Mouse (Mus musculus): ENCODE data around the gene Tusc2. TPM values are rescaled to one million over a fixed set of nuclear protein-coding genes. Genes with fewer than 3 reads are reported as not detected.

Tusc2 gene
- total and polyA plus RNA-seq, 2 experiments: 22.6 to 52.8 TPM

DNA sequence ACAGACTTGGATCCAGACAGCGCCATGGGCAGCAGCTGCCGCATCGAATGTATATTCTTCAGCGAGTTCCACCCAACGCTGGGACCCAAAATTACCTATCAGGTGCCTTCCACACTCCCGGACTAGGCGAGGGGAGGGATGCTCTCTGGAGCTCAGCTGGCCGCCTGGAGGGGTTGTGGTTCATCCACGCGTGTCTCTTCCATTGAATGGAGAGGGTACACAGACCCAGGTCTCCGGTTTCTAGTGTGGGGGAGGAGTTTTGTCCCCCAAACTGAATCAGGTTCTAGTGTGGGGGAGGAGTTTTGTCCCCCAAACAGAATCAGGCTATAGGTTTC is 20.7 kb upstream of the Tusc2 start:
- Histone ChIP-seq H3K27me3 (ENCODE audit: control insufficient read depth, insufficient read depth, low read length) (no peaks in the 10 kb centered on the region), H3K9ac (ENCODE audit: low read depth, low read length) (peak overlapping the region; percentile 63), H3K4me1 (ENCODE audit: control insufficient read depth, insufficient read depth, low read length) (peaks cover 7% of the 10 kb centered on the region), H3K27ac (replicated peaks; ENCODE audit: insufficient read depth, low read depth, low read length) (peak overlapping the region; percentile 20; the same call in 1 of the 2 replicates), H3K36me3 (ENCODE audit: control insufficient read depth, insufficient read depth, low read length) (no peaks in the 10 kb centered on the region; the same call in 1 of the 2 replicates), H3K4me3 (ENCODE audit: insufficient read depth, low read depth, low read length) (peak overlapping the region; percentile 74), H3K79me2 (ENCODE audit: control insufficient read depth, insufficient read depth, low read length) (peaks cover 3% of the 10 kb centered on the region; the same call in 1 of the 2 replicates)
- DNase-seq (ENCODE audit: extremely low read depth, low read depth, low spot score): no peak
- 1% methylated on average over 11 of the region's 11 CpGs for WGBS
- TF ChIP-seq CTCF (IDR thresholded peaks at IDR 0.05; ENCODE audit: low read depth, low read length) (no peak), POLR2A (IDR thresholded peaks at IDR 0.05; ENCODE audit: extremely low read depth, insufficient read depth, low read length) (no peak)

DNA sequence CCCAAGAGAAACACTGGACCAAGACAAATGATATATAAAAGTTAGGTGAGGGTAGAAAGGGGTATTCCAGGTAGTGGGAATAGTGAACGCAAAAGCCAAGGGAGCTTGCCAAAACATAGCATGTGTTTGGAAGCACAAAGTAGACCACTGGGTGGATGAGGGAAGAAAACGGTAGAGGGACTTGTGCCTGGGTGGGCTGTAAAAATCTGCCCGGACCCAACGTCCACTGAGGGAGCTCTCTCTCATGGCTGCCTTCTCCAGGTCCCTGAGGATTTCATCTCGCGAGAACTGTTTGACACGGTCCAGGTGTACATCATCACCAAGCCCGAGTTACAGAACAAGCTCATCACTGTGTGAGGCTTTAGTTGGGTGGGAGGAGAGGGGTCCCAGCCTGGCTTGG is 20.3 kb upstream of the Tusc2 start:
- H3K36me3 ChIP-seq (ENCODE audit: control insufficient read depth, insufficient read depth, low read length): no peaks in the 10 kb centered on the region; the same call in 1 of the 2 replicates
- no peak overlapping the region for H3K4me3 ChIP-seq (ENCODE audit: insufficient read depth, low read depth, low read length)
- 44% methylated on average over 8 of the region's 8 CpGs for WGBS
- no peak overlapping the region for H3K27ac ChIP-seq (replicated peaks; ENCODE audit: insufficient read depth, low read depth, low read length)
- H3K9ac ChIP-seq (ENCODE audit: low read depth, low read length): no peak overlapping the region; the same call in 1 of the 2 replicates
- DNase-seq (ENCODE audit: extremely low read depth, low read depth, low spot score): no peak
- no peaks in the 10 kb centered on the region for H3K79me2 ChIP-seq (ENCODE audit: control insufficient read depth, insufficient read depth, low read length)
- H3K27me3 ChIP-seq (ENCODE audit: control insufficient read depth, insufficient read depth, low read length): no peaks in the 10 kb centered on the region
- TF ChIP-seq POLR2A (IDR thresholded peaks at IDR 0.05; ENCODE audit: extremely low read depth, insufficient read depth, low read length) (no peak), CTCF (IDR thresholded peaks at IDR 0.05; ENCODE audit: low read depth, low read length) (no peak)
- peaks cover 7% of the 10 kb centered on the region; the same call in 1 of the 2 replicates for H3K4me1 ChIP-seq (ENCODE audit: control insufficient read depth, insufficient read depth, low read length)

DNA sequence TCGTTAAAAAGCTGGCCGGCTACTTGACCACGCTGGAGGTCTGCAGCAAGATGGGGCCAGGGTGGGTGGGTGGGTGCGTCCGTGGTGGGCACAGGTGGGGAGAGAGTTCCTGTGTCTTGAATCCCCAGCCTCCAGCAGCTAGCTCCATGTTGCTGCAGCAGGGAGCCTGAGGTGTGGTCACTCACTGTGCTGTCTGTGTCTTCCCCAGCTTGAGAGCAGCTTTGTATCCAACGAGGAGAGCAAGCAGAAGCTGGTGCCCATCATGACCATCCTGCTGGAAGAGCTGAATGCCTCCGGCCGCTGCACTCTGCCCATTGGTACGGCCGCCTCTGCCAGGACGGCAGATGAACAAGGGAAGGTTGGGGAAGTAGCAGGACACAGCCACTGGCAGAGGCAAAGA is 19.8 kb upstream of the Tusc2 start:
- WGBS: 91% methylated on average over 11 of the region's 11 CpGs

DNA sequence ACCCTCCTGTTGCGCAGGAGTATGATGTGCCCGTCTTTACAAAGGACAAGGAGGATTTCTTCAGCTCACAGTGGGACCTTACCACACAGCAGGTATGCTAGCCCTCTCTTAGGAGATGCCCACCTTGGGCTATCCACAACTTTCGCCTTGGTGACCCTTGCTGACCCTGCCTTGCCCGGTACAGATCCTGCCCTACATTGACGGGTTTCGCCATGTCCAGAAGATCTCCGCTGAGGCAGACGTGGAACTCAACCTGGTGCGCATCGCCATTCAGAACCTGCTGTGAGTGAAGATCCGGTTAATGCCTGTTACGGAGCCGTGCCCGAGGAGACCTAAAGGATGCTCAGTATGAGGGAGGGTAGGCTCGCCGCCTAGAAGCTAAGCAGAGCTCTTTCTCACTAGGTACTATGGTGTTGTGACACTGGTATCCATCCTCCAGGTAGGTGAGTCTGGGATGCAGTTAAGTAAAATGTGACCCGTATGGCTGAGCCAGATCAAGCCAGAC is 18.8 kb upstream of the Tusc2 start:
- Histone ChIP-seq H3K4me3 (ENCODE audit: insufficient read depth, low read depth, low read length) (no peak overlapping the region), H3K36me3 (ENCODE audit: control insufficient read depth, insufficient read depth, low read length) (no peaks in the 10 kb centered on the region), H3K27me3 (ENCODE audit: control insufficient read depth, insufficient read depth, low read length) (no peaks in the 10 kb centered on the region), H3K27ac (replicated peaks; ENCODE audit: insufficient read depth, low read depth, low read length) (no peak overlapping the region), H3K79me2 (ENCODE audit: control insufficient read depth, insufficient read depth, low read length) (no peaks in the 10 kb centered on the region), H3K4me1 (ENCODE audit: control insufficient read depth, insufficient read depth, low read length) (peaks cover 7% of the 10 kb centered on the region; the same call in 1 of the 2 replicates), H3K9ac (ENCODE audit: low read depth, low read length) (no peak overlapping the region)
- TF ChIP-seq POLR2A (IDR thresholded peaks at IDR 0.05; ENCODE audit: extremely low read depth, insufficient read depth, low read length) (no peak), CTCF (IDR thresholded peaks at IDR 0.05; ENCODE audit: low read depth, low read length) (no peak)
- 95% methylated on average over 17 of the region's 17 CpGs for WGBS
- DNase-seq (ENCODE audit: extremely low read depth, low read depth, low spot score): no peak

More for the DNA sequence above, 19.8 kb upstream of the Tusc2 start:
- no peaks in the 10 kb centered on the region for H3K27me3 ChIP-seq (ENCODE audit: control insufficient read depth, insufficient read depth, low read length)
- H3K27ac ChIP-seq (replicated peaks; ENCODE audit: insufficient read depth, low read depth, low read length): no peak overlapping the region
- no peak for DNase-seq (ENCODE audit: extremely low read depth, low read depth, low spot score)
- no peak overlapping the region for H3K4me3 ChIP-seq (ENCODE audit: insufficient read depth, low read depth, low read length)
- TF ChIP-seq CTCF (IDR thresholded peaks at IDR 0.05; ENCODE audit: low read depth, low read length) (no peak), POLR2A (IDR thresholded peaks at IDR 0.05; ENCODE audit: extremely low read depth, insufficient read depth, low read length) (no peak)
- H3K4me1 ChIP-seq (ENCODE audit: control insufficient read depth, insufficient read depth, low read length): peaks cover 7% of the 10 kb centered on the region; the same call in 1 of the 2 replicates
- no peaks in the 10 kb centered on the region for H3K79me2 ChIP-seq (ENCODE audit: control insufficient read depth, insufficient read depth, low read length)
- H3K9ac ChIP-seq (ENCODE audit: low read depth, low read length): no peak overlapping the region
- no peaks in the 10 kb centered on the region; the same call in 1 of the 2 replicates for H3K36me3 ChIP-seq (ENCODE audit: control insufficient read depth, insufficient read depth, low read length)

DNA sequence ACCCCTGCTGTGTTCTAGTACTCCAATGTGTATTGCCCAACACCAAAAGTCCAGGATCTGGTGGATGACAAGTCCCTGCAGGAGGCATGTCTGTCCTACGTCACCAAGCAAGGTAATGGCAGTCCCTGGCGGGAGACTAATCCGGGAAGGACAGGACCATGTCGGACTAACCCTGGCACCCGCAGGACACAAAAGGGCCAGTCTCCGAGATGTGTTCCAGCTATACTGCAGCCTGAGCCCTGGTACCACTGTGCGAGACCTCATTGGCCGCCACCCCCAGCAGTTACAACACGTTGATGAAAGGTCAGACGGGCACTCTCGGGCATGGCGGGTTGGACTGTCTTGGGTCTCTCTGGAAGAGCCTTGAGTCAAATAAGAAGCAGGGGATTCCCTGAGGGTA is 18.3 kb upstream of the Tusc2 start:
- no peaks in the 10 kb centered on the region for H3K79me2 ChIP-seq (ENCODE audit: control insufficient read depth, insufficient read depth, low read length)
- 82% methylated on average over 12 of the region's 12 CpGs for WGBS
- no peaks in the 10 kb centered on the region for H3K36me3 ChIP-seq (ENCODE audit: control insufficient read depth, insufficient read depth, low read length)
- peak; percentile 48 for DNase-seq (ENCODE audit: extremely low read depth, low read depth, low spot score)
- peaks cover 7% of the 10 kb centered on the region; the same call in 1 of the 2 replicates for H3K4me1 ChIP-seq (ENCODE audit: control insufficient read depth, insufficient read depth, low read length)
- no peak for TF ChIP-seq POLR2A (IDR thresholded peaks at IDR 0.05; ENCODE audit: extremely low read depth, insufficient read depth, low read length)
- no peak for TF ChIP-seq CTCF (IDR thresholded peaks at IDR 0.05; ENCODE audit: low read depth, low read length)
- no peaks in the 10 kb centered on the region for H3K27me3 ChIP-seq (ENCODE audit: control insufficient read depth, insufficient read depth, low read length)
- H3K4me3 ChIP-seq (ENCODE audit: insufficient read depth, low read depth, low read length): no peak overlapping the region
- H3K27ac ChIP-seq (replicated peaks; ENCODE audit: insufficient read depth, low read depth, low read length): no peak overlapping the region
- no peak overlapping the region for H3K9ac ChIP-seq (ENCODE audit: low read depth, low read length)

DNA sequence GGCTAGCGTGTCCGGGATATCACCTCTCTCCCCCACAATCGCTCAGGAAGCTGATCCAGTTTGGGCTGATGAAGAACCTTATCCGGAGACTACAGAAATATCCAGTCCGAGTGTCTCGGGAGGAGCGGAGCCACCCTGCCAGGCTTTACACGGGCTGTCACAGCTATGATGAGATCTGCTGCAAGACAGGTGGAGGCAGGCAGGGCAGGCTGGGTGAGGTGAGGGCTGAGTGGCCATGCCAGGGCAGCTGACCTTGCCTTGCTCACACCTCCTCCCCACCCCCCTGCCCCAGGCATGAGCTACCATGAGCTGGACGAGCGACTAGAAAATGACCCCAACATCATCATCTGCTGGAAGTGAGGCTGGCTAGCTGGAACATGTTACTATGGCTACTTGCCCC is 17.9 kb upstream of the Tusc2 start:
- Histone ChIP-seq H3K4me3 (ENCODE audit: insufficient read depth, low read depth, low read length) (no peak overlapping the region), H3K4me1 (ENCODE audit: control insufficient read depth, insufficient read depth, low read length) (peaks cover 7% of the 10 kb centered on the region; the same call in 1 of the 2 replicates)
- no peak for DNase-seq (ENCODE audit: extremely low read depth, low read depth, low spot score)

More for the DNA sequence above, 17.9 kb upstream of the Tusc2 start:
- 89% methylated on average over 10 of the region's 10 CpGs for WGBS
- Histone ChIP-seq H3K27ac (replicated peaks; ENCODE audit: insufficient read depth, low read depth, low read length) (no peak overlapping the region), H3K79me2 (ENCODE audit: control insufficient read depth, insufficient read depth, low read length) (no peaks in the 10 kb centered on the region), H3K27me3 (ENCODE audit: control insufficient read depth, insufficient read depth, low read length) (no peaks in the 10 kb centered on the region), H3K36me3 (ENCODE audit: control insufficient read depth, insufficient read depth, low read length) (no peaks in the 10 kb centered on the region), H3K9ac (ENCODE audit: low read depth, low read length) (no peak overlapping the region)
- no peak for TF ChIP-seq CTCF (IDR thresholded peaks at IDR 0.05; ENCODE audit: low read depth, low read length)
- TF ChIP-seq POLR2A (IDR thresholded peaks at IDR 0.05; ENCODE audit: extremely low read depth, insufficient read depth, low read length): no peak
